Mouse (Mus musculus) heart, adult 8-10 months (tissue): ENCODE measurements around the gene Cenpp. TPM values are rescaled to one million over a fixed set of nuclear protein-coding genes. Genes with fewer than 3 reads are reported as not detected.
A peak's percentile ranks its signal among the peaks of the same experiment; 100 is the strongest.

Source experiments
- DNase-seq: peaks from one replicate; pipeline ENCODE4 v3.0.0; 2022; ENCODE audit warnings: low spot score
- total RNA-seq, 4 experiments: library from RNA; stranded (reverse); gene quantifications; 2 replicates each; pipeline ENCODE4 v1.2.4; 2022

Gene Cenpp
- 1 to 10 TPM; 2.3 to 3.0 (median 2.8) TPM for total RNA-seq

- DNase-seq: peak; percentile 99
Observed at GRCm38 (mm10) chr13:49652481-49653179, at the start of gene Cenpp, which contains the start of gene Nol8. Cenpp (minus strand) TSS chr13:49652785. Nol8 (plus strand) TSS chr13:49653078.

- DNase-seq: no peak
Observed at GRCm38 (mm10) chr13:49691056-49691455, 38.5 kb upstream of the Cenpp start.

DNA sequence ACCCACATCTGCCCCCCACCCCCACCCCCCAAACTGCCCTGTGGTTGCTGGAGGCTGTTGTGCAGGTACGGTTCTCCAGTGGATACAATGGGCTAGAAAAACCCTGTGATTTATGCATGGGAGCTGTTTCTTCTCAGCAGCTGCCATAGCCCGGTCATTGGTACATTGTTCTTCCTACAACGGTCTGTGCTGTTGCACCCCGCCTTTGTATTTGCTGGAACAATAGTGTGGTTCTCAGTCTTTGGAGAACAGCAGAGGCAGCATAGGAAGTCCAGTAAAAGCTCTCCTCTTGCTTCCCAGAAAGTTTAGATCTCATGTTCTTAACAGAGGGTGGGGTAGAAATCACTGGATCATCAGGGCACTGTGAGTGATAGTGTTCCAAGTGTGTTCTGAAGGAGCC, 31.7 kb upstream of the Cenpp start:
- no peak for DNase-seq

- peak; percentile 4 for DNase-seq
Observed at GRCm38 (mm10) chr13:49682233-49682846, 29.8 kb upstream of the Cenpp start.

DNA sequence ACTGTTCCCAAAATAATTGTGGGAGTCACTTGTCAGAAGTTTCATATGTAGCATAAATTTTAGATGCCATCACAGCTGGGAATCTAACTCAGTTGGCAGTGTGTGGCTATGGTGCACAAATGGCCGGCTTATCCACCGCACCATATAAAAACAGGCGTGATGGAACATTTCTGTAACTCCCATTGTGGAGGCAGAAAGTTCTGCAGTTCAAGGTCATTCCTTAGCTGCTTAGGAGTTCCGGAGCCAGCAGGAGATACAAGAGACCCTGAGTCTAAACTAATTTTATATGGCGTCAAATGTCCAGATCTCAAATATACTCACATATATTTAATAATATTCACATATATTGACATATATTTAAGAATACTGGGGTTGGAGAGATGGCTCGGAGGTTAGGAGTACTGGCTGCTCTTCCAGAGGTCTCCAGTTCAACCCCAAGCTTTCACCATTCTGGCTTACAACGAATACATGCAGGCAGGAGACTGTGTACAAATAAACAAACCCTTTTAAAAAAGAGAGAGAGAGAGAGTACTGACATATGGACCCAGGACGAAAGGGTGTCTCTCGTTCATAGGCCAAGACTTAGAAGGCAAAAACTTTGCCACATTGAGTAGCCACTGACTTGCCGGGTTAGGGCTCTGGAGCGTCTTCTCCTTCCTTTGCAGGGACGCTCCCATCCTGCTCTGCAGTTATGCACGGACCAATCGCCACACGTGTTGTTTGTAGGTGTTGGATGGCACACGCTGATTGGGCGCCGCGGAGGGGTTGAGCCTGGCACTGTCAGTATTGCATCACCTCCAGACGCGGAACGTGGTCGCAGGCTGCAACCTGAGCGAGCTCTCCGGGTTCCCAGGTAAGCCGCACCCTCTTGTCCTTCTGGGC, 29.0 kb upstream of the Cenpp start, which contains the start of gene Iars:
TSS of gene Iars (plus strand) at position 750 of the 882 bp plus-strand sequence.
- DNase-seq: peak; percentile 100

DNA sequence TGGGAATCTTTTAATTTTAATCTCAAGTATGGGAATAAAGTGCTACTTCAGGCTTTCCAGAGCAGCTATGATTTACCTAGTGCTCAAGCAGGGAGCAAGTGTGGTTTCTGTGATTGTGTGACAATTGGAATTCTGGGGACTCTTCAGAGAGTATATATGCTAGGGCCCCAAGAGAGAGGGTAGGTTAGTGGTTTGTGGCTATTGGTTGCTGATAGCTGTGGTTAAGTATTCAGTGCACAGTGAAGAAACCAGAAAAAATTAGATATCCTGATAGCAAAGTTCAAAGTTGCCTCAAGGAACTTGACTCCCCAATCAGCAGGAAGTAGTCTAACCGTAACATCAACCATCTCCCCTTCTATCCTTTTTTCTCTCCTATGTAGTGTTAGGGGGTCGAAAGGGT, 25.2 kb upstream of the Cenpp start:
- no peak for DNase-seq

GRCm38 (mm10) chr13:49653180-49653541, 576 bp upstream of the Cenpp start:
- no peak for DNase-seq

GRCm38 (mm10) chr13:49651781-49652351, 719 bp downstream of the Cenpp start:
- DNase-seq: no peak

DNA sequence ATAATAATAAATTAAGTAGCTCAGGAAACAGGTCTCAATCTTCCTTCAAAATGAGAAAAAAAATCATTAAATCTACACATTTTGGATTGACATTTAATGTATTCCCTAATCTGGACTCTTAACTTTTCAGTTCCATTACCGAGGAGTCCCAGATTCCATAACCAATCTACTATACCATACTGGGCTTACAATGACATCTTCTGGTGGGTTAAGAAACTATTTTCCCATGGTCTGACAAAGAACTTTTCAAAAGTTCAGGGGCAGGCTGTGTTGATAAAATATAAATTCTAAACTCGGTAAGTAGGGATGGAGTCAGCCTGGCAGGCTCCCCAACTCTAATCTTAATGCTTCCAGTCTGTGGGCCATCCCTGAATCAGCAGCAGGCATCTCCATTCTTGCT, 1.4 kb downstream of the Cenpp start:
- DNase-seq: no peak

- no peak for DNase-seq
Observed at GRCm38 (mm10) chr13:49646019-49646418, 6.6 kb downstream of the Cenpp start.

- DNase-seq: peak; percentile 66
Observed at GRCm38 (mm10) chr13:49644731-49645529, 7.7 kb downstream of the Cenpp start.

DNA sequence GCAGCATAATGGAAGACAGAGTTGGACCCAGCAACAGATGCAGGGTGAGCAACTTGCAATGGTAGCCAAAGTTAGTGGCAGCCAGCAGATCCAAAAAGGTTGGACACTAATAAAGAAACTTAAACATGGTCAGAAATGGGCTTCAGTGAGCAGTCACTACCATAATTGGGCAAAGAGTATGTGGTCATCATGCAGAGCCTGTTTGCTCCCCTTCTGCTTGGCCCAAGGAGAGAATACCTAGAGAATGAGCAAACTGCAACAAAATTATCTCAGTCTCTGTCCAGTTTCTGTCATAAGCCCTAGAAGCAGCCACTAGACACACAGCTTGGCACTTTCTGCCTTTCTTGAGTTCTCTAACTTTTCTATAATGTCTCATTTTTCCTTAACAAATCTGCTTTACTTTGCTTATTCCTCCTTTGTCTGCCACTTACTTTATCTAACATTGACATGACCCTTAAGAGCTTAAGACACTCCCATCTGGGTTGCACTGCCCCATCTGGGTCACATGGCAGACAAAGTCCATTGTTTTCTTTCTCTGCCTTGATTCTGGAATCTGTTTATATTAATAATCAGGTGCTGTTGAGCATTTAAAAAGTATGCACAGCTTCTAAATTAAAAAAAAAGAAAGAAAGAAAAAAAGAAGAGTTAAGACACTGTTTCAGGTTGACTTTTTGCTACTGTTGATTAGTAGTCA, 8.8 kb downstream of the Cenpp start:
- DNase-seq: no peak

GRCm38 (mm10) chr13:49642650-49643049, 9.9 kb downstream of the Cenpp start:
- no peak for DNase-seq

GRCm38 (mm10) chr13:49639965-49640364, 12.6 kb downstream of the Cenpp start:
- no peak for DNase-seq

DNA sequence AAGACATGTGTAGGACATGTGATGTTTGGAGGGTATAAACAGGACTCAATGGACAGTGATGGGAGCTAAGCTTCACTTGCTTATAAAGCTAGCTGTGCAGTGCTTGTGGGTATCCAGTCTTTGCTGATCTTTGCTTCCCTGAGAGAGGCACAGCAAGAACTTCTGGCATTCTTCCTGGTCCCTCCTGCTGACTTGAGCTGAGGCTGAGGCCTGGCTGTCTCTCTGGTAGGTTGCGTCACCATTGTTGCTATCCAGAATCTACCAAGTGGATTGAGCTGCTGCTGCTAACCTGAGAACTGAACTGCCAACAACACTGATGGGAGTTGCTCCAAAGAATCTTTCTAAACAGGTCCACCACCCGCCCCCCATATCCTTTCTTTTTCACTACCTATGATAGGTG, 23.5 kb downstream of the Cenpp start:
- peak; percentile 50 for DNase-seq

GRCm38 (mm10) chr13:49628167-49628566, 24.4 kb downstream of the Cenpp start:
- DNase-seq: no peak

DNA sequence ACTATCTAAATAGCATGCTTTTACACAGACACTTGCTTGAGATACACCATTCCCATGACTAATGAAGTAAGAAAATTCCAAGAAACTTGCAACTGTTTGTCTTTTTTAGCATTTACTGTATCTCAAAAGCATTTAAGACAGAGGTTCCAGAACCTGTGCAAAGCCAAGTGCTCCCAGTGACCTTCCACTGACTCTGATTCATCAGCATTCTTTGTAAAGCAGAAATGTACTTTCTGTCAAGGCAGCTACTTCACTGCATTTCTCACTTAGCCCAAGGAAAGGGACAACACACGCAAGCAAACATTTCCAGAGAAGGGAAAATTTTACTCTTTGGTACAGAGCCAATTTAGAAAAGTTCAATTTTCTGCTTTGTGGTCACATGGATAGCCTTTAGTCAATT, 29.4 kb downstream of the Cenpp start:
- no peak for DNase-seq

DNA sequence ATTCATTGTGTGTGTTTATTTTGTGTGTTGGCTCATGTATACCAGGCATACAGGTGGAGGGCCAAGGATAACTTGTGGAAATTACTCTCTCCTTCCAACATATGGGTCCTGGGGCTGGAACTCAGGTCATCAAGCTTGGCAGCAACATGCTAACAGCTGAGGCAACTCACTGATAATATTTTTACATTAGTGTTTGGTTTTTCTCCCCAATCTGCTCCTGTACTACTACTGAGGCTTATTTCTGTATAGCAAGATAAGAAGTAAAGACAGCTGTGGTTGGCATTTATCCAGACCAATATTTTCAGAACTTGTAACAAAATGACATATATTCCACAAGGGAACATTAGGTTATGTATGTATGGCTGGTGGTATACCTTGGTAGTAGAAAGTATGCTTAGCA, 34.2 kb downstream of the Cenpp start:
- DNase-seq: no peak

DNA sequence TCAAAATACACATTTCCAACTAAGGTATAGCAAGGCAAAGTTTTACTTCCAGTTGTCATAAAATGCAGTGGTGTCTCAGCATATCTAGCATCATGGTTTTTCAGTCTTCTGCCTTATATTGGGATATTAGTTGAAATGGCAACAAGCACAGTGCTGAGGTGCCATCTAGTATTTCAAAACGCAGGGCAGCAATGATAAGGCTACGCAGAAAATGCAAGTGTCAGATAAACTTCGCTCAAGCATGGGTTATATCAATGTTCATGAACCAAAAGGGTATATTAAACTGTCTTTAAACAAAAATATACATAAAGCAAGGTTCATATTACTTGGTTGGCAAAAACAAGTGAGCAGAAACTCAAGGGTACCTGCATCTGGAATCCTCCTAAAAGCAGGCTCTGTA, 35.6 kb downstream of the Cenpp start:
- DNase-seq: no peak

DNA sequence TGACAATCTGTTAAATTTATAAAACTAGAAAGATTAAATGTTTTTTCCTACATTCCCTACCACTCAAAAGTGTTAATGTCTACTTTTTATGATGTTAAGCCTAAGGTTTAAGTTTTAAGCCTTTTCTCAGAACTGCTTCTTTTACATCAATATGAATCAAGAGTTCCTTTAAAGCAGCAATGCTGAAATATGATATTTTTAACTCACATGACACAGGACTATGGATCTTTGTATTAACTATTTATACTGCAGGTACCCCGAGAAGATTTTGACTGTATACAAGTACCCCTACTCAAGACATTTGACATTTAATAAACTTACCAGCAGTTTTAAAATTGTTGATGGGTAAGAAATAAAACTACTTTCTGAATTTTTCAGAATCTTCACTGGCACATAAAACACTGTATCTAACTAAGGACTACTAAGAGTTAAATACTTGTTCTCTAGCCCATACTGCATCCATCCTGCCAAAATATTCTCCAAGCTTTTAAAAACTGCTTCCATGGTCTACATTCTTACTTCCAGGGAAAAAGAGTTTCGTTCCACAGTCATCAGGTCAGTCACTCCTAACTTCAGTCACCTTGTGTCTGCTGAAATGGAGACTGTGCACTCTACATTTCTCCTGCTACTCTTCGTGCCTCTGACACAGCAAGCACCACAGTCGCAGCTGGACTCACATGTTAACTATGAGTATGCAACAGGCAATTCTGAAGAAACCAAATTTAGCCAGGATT, 43.8 kb downstream of the Cenpp start:
- no peak for DNase-seq
